Mouse (Mus musculus) hindbrain, embryonic 10.5 days (tissue): ENCODE measurements around the gene Fxyd2. TPM values are rescaled to one million over a fixed set of nuclear protein-coding genes. Genes with fewer than 3 reads are reported as not detected.

Experiments
- DNase-seq: peaks from one replicate; pipeline ENCODE4 v3.0.0-alpha.2; 2017; ENCODE audit warnings: low spot score
- H3K27ac ChIP-seq: fragments of 300-500 bp; sonication (generic); 2 replicates; pipeline ENCODE4 v1.5.1; 2016; ENCODE audit warnings: mild to moderate bottlenecking, moderate library complexity
- H3K27me3 ChIP-seq: fragments of 300-500 bp; sonication (generic); 2 replicates; pipeline ENCODE4 v1.6.1; 2016; ENCODE audit warnings: mild to moderate bottlenecking; ENCODE audit not compliant: poor library complexity, insufficient read depth, severe bottlenecking
- H3K36me3 ChIP-seq: fragments of 300-500 bp; sonication (generic); 2 replicates; pipeline ENCODE4 v1.6.1; 2016; ENCODE audit warnings: mild to moderate bottlenecking, moderate library complexity
- H3K4me1 ChIP-seq: fragments of 300-500 bp; sonication (generic); replicated peaks from 2 replicates; pipeline ENCODE4 v1.6.1; 2016; ENCODE audit warnings: mild to moderate bottlenecking
- H3K4me3 ChIP-seq: fragments of 300-500 bp; sonication (generic); 2 replicates; pipeline ENCODE4 v1.5.1; 2016; ENCODE audit warnings: mild to moderate bottlenecking, moderate library complexity
- H3K9me3 ChIP-seq: fragments of 300-500 bp; sonication (generic); 2 replicates; pipeline ENCODE4 v1.6.1; 2016; ENCODE audit warnings: mild to moderate bottlenecking, moderate library complexity
- WGBS: fragments of 180-500 bp; shearing (Covaris S2); methylation state at CpG from one replicate; pipeline ENCODE4 v1.1.7; 2016; 5-methylcytosine and 5-hydroxymethylcytosine counted together
- polyA plus RNA-seq: library from polyadenylated mRNA; unstranded; fragments of >200 nt; fragmentation: Nextera tagmentation; extraction: Ambion mirVana; gene quantifications from 2 replicates; pipeline ENCODE4 v1.2.1, GENCODE M21; 2016

Fxyd2 gene
- polyA plus RNA-seq, 1 experiment from 2014 or later = 1.1 TPM

DNA sequence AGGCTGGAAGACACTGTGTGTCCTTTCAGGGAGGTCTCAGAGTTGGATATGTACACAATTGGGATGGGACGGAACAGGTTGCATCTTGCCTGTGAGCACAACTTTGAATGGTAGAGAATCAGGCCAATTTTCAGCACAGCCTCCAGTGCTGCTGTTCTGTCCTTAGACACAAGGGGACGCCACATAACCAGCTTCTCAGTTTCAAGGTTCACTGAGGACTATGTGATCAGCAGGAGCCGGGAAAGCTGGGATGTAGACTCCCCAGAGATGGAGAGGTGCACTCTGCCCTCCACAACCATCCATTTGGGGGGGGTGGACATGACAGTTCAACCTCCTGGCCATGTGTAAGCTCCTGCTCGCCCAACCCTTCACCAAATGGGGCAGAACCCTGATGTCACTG is 16.4 kb downstream of the Fxyd2 start:
- H3K36me3 ChIP-seq = no peaks in the 10 kb centered on the region
- DNase-seq = peak; percentile 40
- peaks cover 7% of the 10 kb centered on the region; the same call in 1 of the 2 replicates for H3K4me1 ChIP-seq
- H3K4me3 ChIP-seq = no peak overlapping the region
- H3K27me3 ChIP-seq = peaks cover 12% of the 10 kb centered on the region; the same call in 1 of the 2 replicates
- 41% methylated on average over 4 of the region's 4 CpGs for WGBS
- H3K27ac ChIP-seq = no peak overlapping the region
- H3K9me3 ChIP-seq = no peaks in the 10 kb centered on the region

DNA sequence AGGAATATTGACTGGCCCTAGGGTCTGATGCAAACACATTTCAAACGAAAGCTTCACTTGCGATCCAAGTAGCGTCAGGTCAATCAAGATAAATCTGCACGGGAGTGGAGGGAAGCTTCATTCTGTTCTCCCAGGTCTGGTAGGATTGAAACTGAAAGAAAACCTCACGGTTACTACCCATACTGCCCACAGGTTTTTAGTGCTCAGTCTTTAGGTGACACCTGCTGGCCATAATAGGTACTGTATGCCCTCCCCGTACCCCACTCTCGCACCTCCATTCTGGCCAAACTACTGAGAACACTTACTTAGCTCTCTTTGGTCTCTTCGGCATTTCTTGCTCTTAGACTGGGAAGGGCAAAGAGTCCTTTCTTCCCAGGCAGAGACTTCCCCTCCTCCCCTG is 17.8 kb downstream of the Fxyd2 start:
- no peaks in the 10 kb centered on the region for H3K9me3 ChIP-seq
- 30% methylated on average over 8 of the region's 8 CpGs for WGBS
- peak; percentile 35 for DNase-seq

DNA sequence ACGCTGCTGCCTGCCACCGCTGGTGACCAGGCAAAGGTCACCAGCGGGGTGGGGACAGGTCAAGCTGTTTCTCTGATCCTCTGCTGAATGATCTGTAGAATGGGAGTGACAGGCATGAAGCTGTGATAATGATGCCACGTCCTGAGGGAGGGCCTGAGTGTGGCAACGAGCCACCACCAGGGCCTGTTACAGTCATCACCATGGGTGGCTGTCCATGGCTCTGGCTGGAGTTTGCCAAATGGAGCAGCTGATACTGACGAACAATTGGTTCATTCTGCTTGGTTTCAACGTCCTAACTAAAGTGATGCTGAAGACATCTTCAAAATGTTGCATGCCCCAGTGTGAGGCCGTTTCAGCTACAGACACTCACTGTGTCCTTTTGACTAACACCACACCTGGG is 18.8 kb downstream of the Fxyd2 start:
- H3K36me3 ChIP-seq = no peaks in the 10 kb centered on the region
- no peaks in the 10 kb centered on the region for H3K4me1 ChIP-seq
- no peak overlapping the region for H3K4me3 ChIP-seq
- no peaks in the 10 kb centered on the region for H3K9me3 ChIP-seq
- H3K27me3 ChIP-seq = peaks cover 5% of the 10 kb centered on the region; the same call in 1 of the 2 replicates
- H3K27ac ChIP-seq = no peak overlapping the region
- WGBS = 57% methylated on average over 8 of the region's 8 CpGs
- DNase-seq = no peak

More for the DNA sequence above, 17.8 kb downstream of the Fxyd2 start:
- H3K27me3 ChIP-seq = peaks cover 9% of the 10 kb centered on the region; the same call in 1 of the 2 replicates
- no peak overlapping the region for H3K27ac ChIP-seq
- H3K4me3 ChIP-seq = no peak overlapping the region
- peaks cover 3% of the 10 kb centered on the region; the same call in 1 of the 2 replicates for H3K4me1 ChIP-seq
- no peaks in the 10 kb centered on the region for H3K36me3 ChIP-seq

DNA sequence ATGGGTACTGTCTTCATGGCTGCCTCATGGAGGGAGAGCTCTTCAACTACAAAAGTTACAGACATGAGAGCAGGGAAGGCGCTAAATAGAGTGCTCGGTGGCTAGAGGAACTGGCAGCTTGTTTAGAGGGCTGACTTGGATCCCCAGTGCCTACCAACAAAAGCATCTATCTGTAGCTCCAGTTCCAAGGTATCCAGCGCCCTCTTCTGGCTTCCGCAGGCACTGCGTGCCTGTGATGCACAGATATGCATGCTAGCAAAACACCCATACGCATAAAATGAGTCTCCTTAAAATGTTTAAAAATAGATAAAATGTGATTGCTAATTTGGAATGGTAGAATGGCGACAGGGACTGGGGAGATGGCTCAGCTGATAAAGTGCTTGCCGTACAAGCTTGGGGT is 21.7 kb downstream of the Fxyd2 start:
- WGBS = 63% methylated on average over 8 of the region's 8 CpGs
- Histone ChIP-seq H3K27ac (no peak overlapping the region), H3K36me3 (no peaks in the 10 kb centered on the region), H3K4me3 (no peak overlapping the region), H3K4me1 (no peaks in the 10 kb centered on the region), H3K9me3 (no peaks in the 10 kb centered on the region), H3K27me3 (peaks cover 11% of the 10 kb centered on the region)
- peak; percentile 16 for DNase-seq

DNA sequence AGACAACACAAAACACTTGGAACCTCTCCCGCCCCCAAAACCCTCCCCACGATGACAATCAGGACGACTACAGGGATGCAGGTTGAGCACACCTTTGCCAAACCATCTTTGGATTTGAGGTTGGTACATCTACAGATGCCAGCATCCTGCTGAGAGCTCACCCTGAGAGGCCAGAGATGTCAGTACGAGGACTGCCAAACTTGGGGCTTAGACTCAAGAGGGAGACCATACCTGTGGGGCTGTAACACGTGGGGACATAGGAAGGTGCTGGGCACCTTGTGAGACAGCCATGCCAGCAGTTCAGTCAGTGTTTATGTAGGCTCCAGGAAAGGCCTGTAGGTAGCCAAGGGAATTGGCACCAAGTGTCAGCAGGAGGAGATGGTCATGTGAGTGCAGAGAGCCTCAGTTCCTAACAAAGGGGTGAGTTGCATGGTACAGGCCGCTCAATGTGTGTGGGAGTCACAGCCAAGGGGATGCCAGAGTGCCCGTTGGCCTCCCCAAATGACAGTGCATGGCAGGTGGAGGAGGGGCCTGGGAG is 23.4 kb downstream of the Fxyd2 start:
- 82% methylated on average over 7 of the region's 7 CpGs for WGBS
- no peaks in the 10 kb centered on the region for H3K36me3 ChIP-seq
- no peaks in the 10 kb centered on the region for H3K4me1 ChIP-seq
- no peak for DNase-seq
- H3K9me3 ChIP-seq = no peaks in the 10 kb centered on the region
- no peak overlapping the region for H3K27ac ChIP-seq
- H3K4me3 ChIP-seq = no peak overlapping the region
- peaks cover 27% of the 10 kb centered on the region for H3K27me3 ChIP-seq

DNA sequence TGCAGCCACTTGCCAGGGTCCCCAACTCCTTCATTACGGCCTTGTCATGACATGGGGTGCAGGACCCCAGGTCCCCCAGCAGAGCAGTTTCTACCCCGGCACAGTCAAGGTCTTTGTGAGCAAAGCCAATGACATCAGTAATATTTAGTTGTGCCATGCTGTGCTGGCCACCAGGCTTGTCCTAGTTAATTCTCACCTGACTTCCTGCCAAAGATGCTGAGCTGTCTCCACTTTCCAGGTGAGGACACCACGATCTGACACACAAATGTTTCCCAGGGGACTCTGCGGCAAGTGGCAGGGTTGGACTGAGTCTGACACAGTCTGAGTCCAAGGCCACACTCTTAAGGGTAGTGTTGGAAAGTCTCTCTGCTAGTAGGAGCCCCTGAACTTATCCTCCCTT is 27.0 kb downstream of the Fxyd2 start, which contains the start of gene Dscaml1:
Gene Dscaml1, plus strand, starts transcription at position 173 of the 400 bp plus-strand sequence.
- peaks cover 58% of the 10 kb centered on the region for H3K27me3 ChIP-seq
- no peaks in the 10 kb centered on the region for H3K9me3 ChIP-seq
- peaks cover 17% of the 10 kb centered on the region for H3K4me1 ChIP-seq
- H3K4me3 ChIP-seq = no peak within 1 kb of the TSS
- no peaks in the 10 kb centered on the region for H3K36me3 ChIP-seq
- no peak within 1 kb of the TSS for H3K27ac ChIP-seq
- 85% methylated on average over 4 of the region's 4 CpGs for WGBS
- no peak for DNase-seq

DNA sequence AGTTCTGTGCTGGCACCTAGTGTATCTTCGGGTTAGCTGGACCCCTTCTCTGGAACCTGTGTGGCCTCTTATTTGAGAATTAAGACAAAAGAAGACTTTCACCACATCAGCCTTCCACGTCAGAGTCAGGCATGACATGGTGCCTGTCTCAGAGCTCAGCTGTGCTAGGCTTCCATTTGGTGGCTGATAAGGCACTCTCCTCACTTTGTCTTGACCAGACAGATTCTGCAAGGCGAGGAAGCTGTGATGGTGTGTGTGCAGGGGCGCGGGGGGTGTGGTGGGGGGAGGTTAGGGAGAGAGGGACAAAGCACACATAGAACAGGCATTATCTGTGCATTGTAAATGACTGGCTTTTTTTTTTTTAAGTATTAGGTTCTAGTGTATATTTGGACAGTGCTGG is 29.9 kb downstream of the Fxyd2 start:
- Histone ChIP-seq H3K4me3 (no peak overlapping the region), H3K27ac (no peak overlapping the region), H3K4me1 (peaks cover 28% of the 10 kb centered on the region), H3K36me3 (no peaks in the 10 kb centered on the region), H3K9me3 (no peaks in the 10 kb centered on the region), H3K27me3 (peaks cover 87% of the 10 kb centered on the region)
- no peak for DNase-seq
- 28% methylated on average over 5 of the region's 5 CpGs for WGBS

DNA sequence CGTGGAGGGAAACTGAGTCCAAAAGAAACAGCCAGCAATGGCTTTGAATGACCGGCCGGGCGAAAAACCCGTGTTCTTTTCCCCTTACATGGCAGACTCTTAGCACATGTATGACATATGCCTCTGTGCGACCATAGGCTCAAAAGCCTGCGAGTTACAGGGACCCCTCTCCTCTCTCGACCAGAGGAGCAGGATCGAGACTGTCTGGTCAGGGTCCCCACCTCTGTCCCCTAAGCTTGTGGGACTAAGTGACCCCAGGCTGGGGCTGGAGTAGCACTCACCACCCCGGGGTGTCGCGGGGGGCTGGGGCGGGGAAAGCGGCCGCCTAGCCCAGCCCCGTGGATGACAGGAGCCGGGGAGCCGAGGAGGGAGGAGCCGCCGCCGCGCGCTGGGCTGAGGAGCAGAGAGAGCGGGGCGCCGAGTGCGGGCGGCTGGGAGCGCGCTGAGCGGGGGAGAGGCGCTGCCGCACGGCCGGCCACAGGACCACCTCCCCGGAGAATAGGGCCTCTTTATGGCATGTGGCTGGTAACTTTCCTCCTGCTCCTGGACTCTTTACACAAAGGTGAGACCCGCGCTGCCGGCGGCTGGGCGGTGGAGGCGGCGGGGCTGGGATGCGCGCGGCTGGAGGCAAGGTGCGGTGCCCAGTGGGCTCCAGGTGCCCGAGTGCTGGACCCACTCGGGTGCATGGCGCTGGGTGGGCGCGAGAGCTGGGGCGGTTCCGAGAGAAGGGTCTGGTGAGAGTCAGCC is 30.7 kb downstream of the Fxyd2 start:
- 2% methylated on average over 54 of the region's 54 CpGs for WGBS
- H3K9me3 ChIP-seq = no peaks in the 10 kb centered on the region
- peaks cover 93% of the 10 kb centered on the region for H3K27me3 ChIP-seq
- H3K4me3 ChIP-seq = peak overlapping the region; percentile 50
- H3K27ac ChIP-seq = peak overlapping the region; percentile 59
- DNase-seq = peak; percentile 31
- H3K36me3 ChIP-seq = no peaks in the 10 kb centered on the region
- peaks cover 28% of the 10 kb centered on the region for H3K4me1 ChIP-seq

DNA sequence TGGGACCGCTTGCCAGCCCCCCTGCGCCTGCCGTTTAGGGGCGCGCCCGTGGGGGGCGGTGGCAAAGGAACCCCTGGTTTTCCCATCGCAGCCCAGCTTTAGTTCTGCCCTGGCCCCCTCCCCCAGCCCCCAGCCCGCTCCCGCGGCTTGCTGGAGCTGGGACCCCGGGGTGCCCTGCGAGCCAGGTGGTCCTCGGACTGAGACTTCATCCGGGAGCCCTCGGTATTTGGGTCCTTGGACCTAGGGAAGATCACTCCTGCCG is 31.2 kb downstream of the Fxyd2 start:
- H3K9me3 ChIP-seq = no peaks in the 10 kb centered on the region
- peak overlapping the region; percentile 59; the same call in 1 of the 2 replicates for H3K27ac ChIP-seq
- DNase-seq = no peak
- peak overlapping the region; percentile 50 for H3K4me3 ChIP-seq
- no peaks in the 10 kb centered on the region for H3K36me3 ChIP-seq
- peaks cover 95% of the 10 kb centered on the region for H3K27me3 ChIP-seq
- 2% methylated on average over 17 of the region's 17 CpGs for WGBS
- peaks cover 28% of the 10 kb centered on the region for H3K4me1 ChIP-seq

DNA sequence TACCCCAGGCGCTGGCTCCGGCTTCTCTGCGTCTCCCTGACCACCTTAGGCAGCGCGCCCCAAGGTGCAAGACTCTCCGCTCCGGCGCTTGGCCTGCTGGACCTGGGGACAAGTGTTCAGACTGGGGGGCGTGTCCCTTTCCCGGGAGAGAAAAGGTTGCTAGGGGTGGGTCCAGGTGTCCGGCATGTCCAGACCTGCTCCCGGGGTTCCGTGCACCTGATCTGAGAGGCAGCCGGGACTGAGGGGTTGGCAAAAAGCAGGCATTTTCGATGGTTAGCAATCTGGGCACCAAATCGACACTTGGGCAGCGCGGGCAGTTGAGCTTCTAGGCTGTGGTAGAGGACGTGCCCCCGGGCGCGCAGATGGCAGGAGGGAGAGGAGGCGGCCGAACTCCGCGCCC is 31.7 kb downstream of the Fxyd2 start:
- Histone ChIP-seq H3K36me3 (no peaks in the 10 kb centered on the region), H3K9me3 (no peaks in the 10 kb centered on the region), H3K4me3 (peak overlapping the region; percentile 50), H3K4me1 (peaks cover 28% of the 10 kb centered on the region), H3K27me3 (peaks cover 95% of the 10 kb centered on the region), H3K27ac (0 out of 2 replicates have a peak overlapping the region, but pooled peaks have one; percentile 59)
- peak; percentile 20 for DNase-seq
- WGBS = 2% methylated on average over 26 of the region's 26 CpGs

DNA sequence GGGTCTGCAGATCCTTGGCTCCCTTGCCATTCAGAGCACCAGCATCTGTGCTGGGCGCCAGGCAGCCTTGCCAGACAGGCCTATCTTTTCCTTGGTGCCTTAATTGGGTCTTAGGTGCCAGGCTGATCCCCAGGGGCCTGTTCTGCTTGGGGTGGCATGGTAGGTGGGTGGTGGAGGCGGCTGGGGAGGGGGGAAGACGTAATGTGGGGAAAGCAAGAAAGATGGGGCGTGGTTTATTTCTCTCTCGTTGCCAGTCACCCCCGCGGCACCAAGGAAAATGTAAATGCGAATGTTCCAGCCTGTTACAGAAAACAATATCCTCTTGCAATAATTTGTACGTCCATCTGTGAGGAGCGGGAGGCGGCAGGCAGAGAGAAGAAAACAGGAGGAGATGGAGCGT is 33.2 kb downstream of the Fxyd2 start:
- Histone ChIP-seq H3K36me3 (no peaks in the 10 kb centered on the region), H3K9me3 (no peaks in the 10 kb centered on the region), H3K27me3 (peaks cover 84% of the 10 kb centered on the region), H3K27ac (no peak overlapping the region), H3K4me3 (no peak overlapping the region), H3K4me1 (peaks cover 32% of the 10 kb centered on the region)
- 73% methylated on average over 12 of the region's 12 CpGs for WGBS
- DNase-seq = no peak

DNA sequence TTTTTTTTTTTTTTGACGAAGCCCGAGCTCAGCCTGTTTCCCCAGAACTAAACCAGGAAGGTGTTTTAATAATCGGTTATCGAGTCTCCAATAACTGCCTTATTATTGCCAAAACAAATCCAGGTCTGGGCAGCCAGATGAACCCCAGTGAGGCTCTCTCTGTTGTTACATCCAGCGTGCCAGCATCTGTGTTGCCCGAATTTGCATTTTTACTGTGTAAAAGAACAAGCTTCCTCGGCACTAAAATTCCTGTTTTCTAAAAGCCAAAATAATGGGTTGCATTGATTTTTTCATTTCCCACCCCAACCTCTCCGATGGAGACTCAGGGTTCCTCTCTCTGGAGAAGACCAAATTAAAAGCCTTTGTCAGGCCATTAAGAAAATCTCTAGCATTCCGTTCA is 33.6 kb downstream of the Fxyd2 start:
- Histone ChIP-seq H3K27ac (no peak overlapping the region), H3K4me3 (no peak overlapping the region), H3K9me3 (no peaks in the 10 kb centered on the region), H3K4me1 (peaks cover 32% of the 10 kb centered on the region), H3K36me3 (no peaks in the 10 kb centered on the region), H3K27me3 (peaks cover 79% of the 10 kb centered on the region)
- DNase-seq = no peak
- 79% methylated on average over 9 of the region's 9 CpGs for WGBS

DNA sequence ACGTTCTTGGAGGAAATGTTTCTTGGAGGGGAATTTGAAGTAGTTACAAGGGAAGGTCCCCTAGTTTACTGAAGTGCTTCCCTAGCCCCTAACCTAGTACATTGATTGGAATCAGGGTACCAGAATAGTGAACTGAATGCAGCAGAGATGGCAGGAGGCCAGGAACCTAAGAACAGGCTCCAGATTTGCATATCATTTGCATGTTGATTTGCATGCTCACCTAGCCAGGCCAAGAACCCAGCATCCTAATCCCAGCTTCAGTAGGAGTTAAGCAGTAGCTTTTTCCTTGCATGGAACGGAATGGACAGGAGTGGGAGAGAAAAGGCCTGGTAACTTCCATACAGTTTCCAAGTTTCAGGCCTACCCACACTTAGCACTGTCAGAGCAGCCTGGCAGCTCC is 34.7 kb downstream of the Fxyd2 start:
- H3K9me3 ChIP-seq = no peaks in the 10 kb centered on the region
- no peaks in the 10 kb centered on the region for H3K36me3 ChIP-seq
- no peak overlapping the region for H3K27ac ChIP-seq
- H3K4me1 ChIP-seq = peaks cover 32% of the 10 kb centered on the region
- no peak overlapping the region for H3K4me3 ChIP-seq
- peaks cover 68% of the 10 kb centered on the region for H3K27me3 ChIP-seq
- WGBS = 79% methylated on average over 2 of the region's 2 CpGs
- DNase-seq = no peak
